Comparison of ENCODE assay signal across 8 mouse cellular contexts in genomic region chr15:101315832-101316231, GRCm38 (mm10). TPM values are rescaled to one million over a fixed set of nuclear protein-coding genes. Genes with fewer than 3 reads are reported as not detected.
DNase-seq lines count a peak whose midpoint lies in the region; ATAC-seq and TF ChIP-seq lines count a peak whose summit lies in the region.

No protein-coding gene starts in this region.

- no peak overlapping the region for H3K9ac ChIP-seq in embryonic facial prominence, embryonic 15.5 days
- H3K9ac ChIP-seq in kidney, embryonic 14.5 days (ENCODE audit: low read depth, low read length): no peak overlapping the region
- no peak overlapping the region for H3K9ac ChIP-seq in limb, embryonic 14.5 days (ENCODE audit: low read depth, low read length, severe bottlenecking)
- no peak overlapping the region for H3K9ac ChIP-seq in midbrain, embryonic 16.5 days (ENCODE audit: low read depth, low read length)

- no peak overlapping the region for H3K27ac ChIP-seq in bone marrow macrophage, adult 2 months (ENCODE audit: insufficient read depth, low read depth, low read length)
- no peak overlapping the region for H3K27ac ChIP-seq in embryonic facial prominence, embryonic 15.5 days (replicated peaks)
- H3K27ac ChIP-seq in heart, embryonic 10.5 days: peak overlapping the region; percentile 79
- no peak overlapping the region for H3K27ac ChIP-seq in kidney, embryonic 14.5 days (ENCODE audit: low read depth, low read length)
- H3K27ac ChIP-seq in limb, embryonic 14.5 days (replicated peaks; ENCODE audit: low read depth, low read length): no peak overlapping the region
- no peak overlapping the region for H3K27ac ChIP-seq in midbrain, embryonic 16.5 days (ENCODE audit: low read length)
- no peak overlapping the region for H3K27ac ChIP-seq in spleen, adult 2 months (ENCODE audit: insufficient read depth, low read length)

- peak overlapping the region; percentile 53 for H3K4me3 ChIP-seq in bone marrow macrophage, adult 2 months (ENCODE audit: insufficient read depth, low read length)
- peak overlapping the region; percentile 43 for H3K4me3 ChIP-seq in embryonic facial prominence, embryonic 15.5 days (replicated peaks)
- H3K4me3 ChIP-seq in heart, embryonic 10.5 days: peak overlapping the region; percentile 44
- H3K4me3 ChIP-seq in kidney, embryonic 14.5 days (ENCODE audit: low read length): peak overlapping the region; percentile 19
- peak overlapping the region; percentile 23 for H3K4me3 ChIP-seq in limb, embryonic 14.5 days (replicated peaks; ENCODE audit: low read length)
- H3K4me3 ChIP-seq in midbrain, embryonic 16.5 days (ENCODE audit: low read depth, low read length): peak overlapping the region; percentile 19; the same call in 1 of the 2 replicates
- H3K4me3 ChIP-seq in spleen, adult 2 months (ENCODE audit: extremely low read depth, insufficient read depth, insufficient read length): peak overlapping the region; percentile 67

- peak; percentile 79 for ATAC-seq in embryonic facial prominence, embryonic 15.5 days (ENCODE audit: insufficient number of reproducible peaks, low FRiP score, low TSS enrichment, low read depth)
- ATAC-seq in kidney, embryonic 14.5 days (ENCODE audit: low FRiP score, low TSS enrichment): peak; percentile 84
- ATAC-seq in limb, embryonic 14.5 days (ENCODE audit: low FRiP score, low read depth): peak; percentile 89
- peak; percentile 80 for ATAC-seq in midbrain, embryonic 16.5 days

- no peak for TF ChIP-seq POLR2A in bone marrow macrophage, adult 2 months (IDR thresholded peaks at IDR 0.05; ENCODE audit: borderline replicate concordance, low read depth, low read length)
- TF ChIP-seq POLR2A in limb, embryonic 14.5 days (IDR thresholded peaks at IDR 0.05; ENCODE audit: borderline replicate concordance, extremely low read depth, insufficient read depth, insufficient read length): no peak
- no peak for TF ChIP-seq POLR2A in spleen, adult 2 months (IDR thresholded peaks at IDR 0.05; ENCODE audit: low read depth, low read length)

- no peaks in the 10 kb centered on the region for H3K9me3 ChIP-seq in embryonic facial prominence, embryonic 15.5 days (replicated peaks)
- H3K9me3 ChIP-seq in heart, embryonic 10.5 days: no peaks in the 10 kb centered on the region
- no peaks in the 10 kb centered on the region for H3K9me3 ChIP-seq in kidney, embryonic 14.5 days (ENCODE audit: control insufficient read depth, low read length)
- H3K9me3 ChIP-seq in limb, embryonic 14.5 days (ENCODE audit: control insufficient read depth, low read length): no peaks in the 10 kb centered on the region
- H3K9me3 ChIP-seq in midbrain, embryonic 16.5 days (replicated peaks; ENCODE audit: control insufficient read depth, low read length, poor library complexity, severe bottlenecking): no peaks in the 10 kb centered on the region

- no peaks in the 10 kb centered on the region for H3K27me3 ChIP-seq in embryonic facial prominence, embryonic 15.5 days
- no peaks in the 10 kb centered on the region for H3K27me3 ChIP-seq in heart, embryonic 10.5 days (ENCODE audit: insufficient read depth, poor library complexity, severe bottlenecking)
- H3K27me3 ChIP-seq in kidney, embryonic 14.5 days (ENCODE audit: control insufficient read depth, insufficient read depth, low read length): no peaks in the 10 kb centered on the region
- H3K27me3 ChIP-seq in limb, embryonic 14.5 days (ENCODE audit: control insufficient read depth, insufficient read depth, low read length): no peaks in the 10 kb centered on the region
- no peaks in the 10 kb centered on the region for H3K27me3 ChIP-seq in midbrain, embryonic 16.5 days (ENCODE audit: control insufficient read depth, insufficient read depth, low read depth, low read length)
- no peaks in the 10 kb centered on the region for H3K27me3 ChIP-seq in spleen, adult 2 months (ENCODE audit: control insufficient read depth, insufficient read depth, low read length)

- WGBS in embryonic facial prominence, embryonic 15.5 days: 2% methylated on average over 11 of the region's 11 CpGs
- WGBS in heart, embryonic 10.5 days: 4% methylated on average over 11 of the region's 11 CpGs
- 5% methylated on average over 11 of the region's 11 CpGs for WGBS in kidney, embryonic 14.5 days
- WGBS in limb, embryonic 14.5 days: 4% methylated on average over 11 of the region's 11 CpGs
- WGBS in midbrain, embryonic 16.5 days: 7% methylated on average over 11 of the region's 11 CpGs
- under 1% methylated on average over 11 of the region's 11 CpGs for WGBS in spleen, adult 2 months

- peak overlapping the region; percentile 56 for H3K4me2 ChIP-seq in embryonic facial prominence, embryonic 15.5 days (replicated peaks)
- H3K4me2 ChIP-seq in kidney, embryonic 14.5 days (replicated peaks; ENCODE audit: low read depth, low read length): peak overlapping the region; percentile 28; the same call in 1 of the 2 replicates
- H3K4me2 ChIP-seq in limb, embryonic 14.5 days (replicated peaks; ENCODE audit: low read depth, low read length, severe bottlenecking): peak overlapping the region; percentile 49
- H3K4me2 ChIP-seq in midbrain, embryonic 16.5 days (ENCODE audit: low read length): peak overlapping the region; percentile 33

- peak; percentile 72 for TF ChIP-seq CTCF in bone marrow macrophage, adult 2 months (IDR thresholded peaks at IDR 0.05; ENCODE audit: low read depth, low read length)
- TF ChIP-seq CTCF in spleen, adult 2 months (IDR thresholded peaks at IDR 0.05; ENCODE audit: extremely low read depth, insufficient read depth, insufficient read length, insufficient replicate concordance): peak; percentile 92

- DNase-seq in B cell, adult 2 months: peak; percentile 89 to 90
- DNase-seq in heart, embryonic 10.5 days (ENCODE audit: low spot score): peak; percentile 93
- peak; percentile 86 for DNase-seq in limb, embryonic 14.5 days (ENCODE audit: low spot score)
- peak; percentile 70 to 83 for DNase-seq in spleen, adult 2 months (ENCODE audit: low read depth in 1 of 2, low spot score in 2 of 2)

- no peaks in the 10 kb centered on the region for H3K36me3 ChIP-seq in embryonic facial prominence, embryonic 15.5 days
- H3K36me3 ChIP-seq in heart, embryonic 10.5 days: no peaks in the 10 kb centered on the region
- H3K36me3 ChIP-seq in kidney, embryonic 14.5 days (ENCODE audit: control insufficient read depth, insufficient read depth, low read length): no peaks in the 10 kb centered on the region
- no peaks in the 10 kb centered on the region for H3K36me3 ChIP-seq in limb, embryonic 14.5 days (ENCODE audit: control insufficient read depth, insufficient read depth, low read length)
- no peaks in the 10 kb centered on the region for H3K36me3 ChIP-seq in midbrain, embryonic 16.5 days (ENCODE audit: control insufficient read depth, insufficient read depth, low read length)
- no peaks in the 10 kb centered on the region for H3K36me3 ChIP-seq in spleen, adult 2 months (ENCODE audit: control insufficient read depth, insufficient read depth, low read length)

- H3K4me1 ChIP-seq in bone marrow macrophage, adult 2 months (ENCODE audit: control insufficient read depth, insufficient read depth, low read length): peaks cover 42% of the 10 kb centered on the region
- H3K4me1 ChIP-seq in embryonic facial prominence, embryonic 15.5 days: 0 out of 2 replicates have a peak, but pooled peaks cover 10% of the 10 kb centered on the region
- H3K4me1 ChIP-seq in heart, embryonic 10.5 days: peaks cover 33% of the 10 kb centered on the region
- H3K4me1 ChIP-seq in kidney, embryonic 14.5 days (ENCODE audit: control insufficient read depth, insufficient read depth, low read length): peaks cover 14% of the 10 kb centered on the region
- H3K4me1 ChIP-seq in limb, embryonic 14.5 days (ENCODE audit: control insufficient read depth, insufficient read depth, low read length): peaks cover 4% of the 10 kb centered on the region; the same call in 1 of the 2 replicates
- H3K4me1 ChIP-seq in midbrain, embryonic 16.5 days (ENCODE audit: control insufficient read depth, insufficient read depth, low read length): peaks cover 3% of the 10 kb centered on the region
- peaks cover 21% of the 10 kb centered on the region; the same call in 1 of the 2 replicates for H3K4me1 ChIP-seq in spleen, adult 2 months (ENCODE audit: control insufficient read depth, insufficient read depth, insufficient read length)

RNA-seq across cellular contexts. Expression of gene 6030408B16Rik, which starts 22.8 kb away (rescaled TPM):
- not detected in 2 replicates for polyA plus RNA-seq in bone marrow macrophage, adult 2 months (2012; ENCODE audit: insufficient read depth, insufficient read length, missing spikeins)
- 1.3 and 1.5 TPM in 2 replicates for polyA plus RNA-seq in embryonic facial prominence, embryonic 15.5 days (2015; fragmentation: Nextera tagmentation; extraction: Ambion mirVana)
- 0.49 and 1.8 TPM in 2 replicates for polyA plus RNA-seq in heart, embryonic 10.5 days (2016; fragmentation: Nextera tagmentation; extraction: Ambion mirVana)
- 25.8 and 28.2 TPM in 2 replicates for polyA plus RNA-seq in kidney, embryonic 14.5 days (2014; fragmentation: Nextera tagmentation; extraction: Ambion mirVana)
- 1.0 and 2.2 TPM in 2 replicates for polyA plus RNA-seq in limb, embryonic 14.5 days (2012; rRNA removed)
- polyA plus RNA-seq in limb, embryonic 14.5 days (2014; fragmentation: Nextera tagmentation; extraction: Ambion mirVana): 0.74 and 1.8 TPM in 2 replicates
- polyA plus RNA-seq in midbrain, embryonic 16.5 days (2015; fragmentation: Nextera tagmentation; extraction: Ambion mirVana): 0.19 and 0.26 TPM in 2 replicates
- 0.12 and 0.25 TPM in 2 replicates for polyA plus RNA-seq in spleen, adult 2 months (2012; rRNA removed)

RNA-seq across cellular contexts. Expression of gene Atg101, which starts 31.8 kb away (rescaled TPM):
- 36.4 and 39.1 TPM in 2 replicates for polyA plus RNA-seq in bone marrow macrophage, adult 2 months (2012; ENCODE audit: insufficient read depth, insufficient read length, missing spikeins)
- polyA plus RNA-seq in embryonic facial prominence, embryonic 15.5 days (2015; fragmentation: Nextera tagmentation; extraction: Ambion mirVana): 69.9 and 71.9 TPM in 2 replicates
- 59.5 and 77.0 TPM in 2 replicates for polyA plus RNA-seq in heart, embryonic 10.5 days (2016; fragmentation: Nextera tagmentation; extraction: Ambion mirVana)
- polyA plus RNA-seq in kidney, embryonic 14.5 days (2014; fragmentation: Nextera tagmentation; extraction: Ambion mirVana): 71.8 and 76.5 TPM in 2 replicates
- 42.9 and 47.2 TPM in 2 replicates for polyA plus RNA-seq in limb, embryonic 14.5 days (2012; rRNA removed)
- polyA plus RNA-seq in limb, embryonic 14.5 days (2014; fragmentation: Nextera tagmentation; extraction: Ambion mirVana): 53.3 and 56.0 TPM in 2 replicates
- polyA plus RNA-seq in midbrain, embryonic 16.5 days (2015; fragmentation: Nextera tagmentation; extraction: Ambion mirVana): 74.8 and 79.8 TPM in 2 replicates
- 24.5 and 29.4 TPM in 2 replicates for polyA plus RNA-seq in spleen, adult 2 months (2012; rRNA removed)

RNA-seq across cellular contexts. Expression of gene Krt80, which starts 54.1 kb away (rescaled TPM):
- 14.8 and 15.6 TPM in 2 replicates for polyA plus RNA-seq in bone marrow macrophage, adult 2 months (2012; ENCODE audit: insufficient read depth, insufficient read length, missing spikeins)
- polyA plus RNA-seq in embryonic facial prominence, embryonic 15.5 days (2015; fragmentation: Nextera tagmentation; extraction: Ambion mirVana): 26.9 and 33.5 TPM in 2 replicates
- 0.80 and 1.7 TPM in 2 replicates for polyA plus RNA-seq in heart, embryonic 10.5 days (2016; fragmentation: Nextera tagmentation; extraction: Ambion mirVana)
- polyA plus RNA-seq in kidney, embryonic 14.5 days (2014; fragmentation: Nextera tagmentation; extraction: Ambion mirVana): 2.4 and 3.6 TPM in 2 replicates
- 3.3 and 3.6 TPM in 2 replicates for polyA plus RNA-seq in limb, embryonic 14.5 days (2012; rRNA removed)
- polyA plus RNA-seq in limb, embryonic 14.5 days (2014; fragmentation: Nextera tagmentation; extraction: Ambion mirVana): 3.8 TPM in 2 replicates
- polyA plus RNA-seq in midbrain, embryonic 16.5 days (2015; fragmentation: Nextera tagmentation; extraction: Ambion mirVana): 0.10 TPM in 2 replicates
- polyA plus RNA-seq in spleen, adult 2 months (2012; rRNA removed): 9.9 and 13.6 TPM in 2 replicates
